Mouse (Mus musculus): ENCODE results near the gene Mc1r. TPM values are rescaled to one million over a fixed set of nuclear protein-coding genes. Genes with fewer than 3 reads are reported as not detected.

The Mc1r gene
- polyA plus RNA-seq, 1 experiment from 2014 or later: not detected

- DNase-seq (ENCODE audit: low spot score) (no peak), ATAC-seq (no peak)
- H3K27me3 ChIP-seq (replicated peaks; ENCODE audit: insufficient read depth, low read length): no peaks in the 10 kb centered on the region
- H3K36me3 ChIP-seq (ENCODE audit: insufficient read depth, low read length): peaks cover 34% of the 10 kb centered on the region
- WGBS: 91% methylated on average over 4 of the region's 4 CpGs
- no peak overlapping the region for H3K9ac ChIP-seq (replicated peaks; ENCODE audit: low read depth)
- H3K4me3 ChIP-seq (ENCODE audit: low read depth, low read length): no peak overlapping the region
- H3K9me3 ChIP-seq (ENCODE audit: low read length): no peaks in the 10 kb centered on the region
- no peaks in the 10 kb centered on the region for H3K4me1 ChIP-seq (ENCODE audit: insufficient read depth, low read depth, low read length)
- no peak overlapping the region for H3K4me2 ChIP-seq (replicated peaks; ENCODE audit: low read depth, low read length)
- H3K27ac ChIP-seq (ENCODE audit: low read length): no peak overlapping the region
- TF ChIP-seq CTCF (IDR thresholded peaks at IDR 0.05): no peak
- no peak for TF ChIP-seq EP300 (IDR thresholded peaks at IDR 0.05)
These were observed 25.2 kb upstream of the Mc1r start for GRCm38 (mm10) chr8:123381711-123382110.

- no peaks in the 10 kb centered on the region for H3K4me1 ChIP-seq (ENCODE audit: insufficient read depth, low read depth, low read length)
- no peak overlapping the region for H3K9ac ChIP-seq (replicated peaks; ENCODE audit: low read depth)
- DNase-seq (ENCODE audit: low spot score) (no peak), ATAC-seq (no peak)
- WGBS: 80% methylated on average over 8 of the region's 8 CpGs
- H3K36me3 ChIP-seq (ENCODE audit: insufficient read depth, low read length): peaks cover 43% of the 10 kb centered on the region
- no peak overlapping the region for H3K27ac ChIP-seq (ENCODE audit: low read length)
- no peaks in the 10 kb centered on the region for H3K9me3 ChIP-seq (ENCODE audit: low read length)
- no peak overlapping the region for H3K4me2 ChIP-seq (replicated peaks; ENCODE audit: low read depth, low read length)
- no peaks in the 10 kb centered on the region for H3K27me3 ChIP-seq (replicated peaks; ENCODE audit: insufficient read depth, low read length)
- no peak for TF ChIP-seq CTCF (IDR thresholded peaks at IDR 0.05)
- TF ChIP-seq EP300 (IDR thresholded peaks at IDR 0.05): no peak
- no peak overlapping the region for H3K4me3 ChIP-seq (ENCODE audit: low read depth, low read length)
These were observed 24.4 kb upstream of the Mc1r start for GRCm38 (mm10) chr8:123382516-123382915.

- peaks cover 61% of the 10 kb centered on the region for H3K36me3 ChIP-seq (ENCODE audit: insufficient read depth, low read length)
- H3K4me1 ChIP-seq (ENCODE audit: insufficient read depth, low read depth, low read length): no peaks in the 10 kb centered on the region
- 61% methylated on average over 9 of the region's 9 CpGs for WGBS
- no peaks in the 10 kb centered on the region for H3K27me3 ChIP-seq (replicated peaks; ENCODE audit: insufficient read depth, low read length)
- no peaks in the 10 kb centered on the region for H3K9me3 ChIP-seq (ENCODE audit: low read length)
- ATAC-seq (no peak), DNase-seq (ENCODE audit: low spot score) (peak; percentile 59)
- no peak overlapping the region for H3K4me2 ChIP-seq (replicated peaks; ENCODE audit: low read depth, low read length)
- no peak overlapping the region for H3K4me3 ChIP-seq (ENCODE audit: low read depth, low read length)
- TF ChIP-seq CTCF (IDR thresholded peaks at IDR 0.05): peak; percentile 73
- no peak for TF ChIP-seq EP300 (IDR thresholded peaks at IDR 0.05)
- H3K27ac ChIP-seq (ENCODE audit: low read length): no peak overlapping the region
- no peak overlapping the region for H3K9ac ChIP-seq (replicated peaks; ENCODE audit: low read depth)
These were observed 21.9 kb upstream of the Mc1r start for GRCm38 (mm10) chr8:123384883-123385540.

- H3K4me3 ChIP-seq (ENCODE audit: low read depth, low read length): no peak overlapping the region
- no peaks in the 10 kb centered on the region for H3K4me1 ChIP-seq (ENCODE audit: insufficient read depth, low read depth, low read length)
- TF ChIP-seq EP300 (IDR thresholded peaks at IDR 0.05): no peak
- no peak for TF ChIP-seq CTCF (IDR thresholded peaks at IDR 0.05)
- WGBS: 72% methylated on average over 3 of the region's 3 CpGs
- H3K4me2 ChIP-seq (replicated peaks; ENCODE audit: low read depth, low read length): no peak overlapping the region
- peaks cover 79% of the 10 kb centered on the region for H3K36me3 ChIP-seq (ENCODE audit: insufficient read depth, low read length)
- H3K9ac ChIP-seq (replicated peaks; ENCODE audit: low read depth): no peak overlapping the region
- DNase-seq (ENCODE audit: low spot score) (no peak), ATAC-seq (no peak)
- H3K27me3 ChIP-seq (replicated peaks; ENCODE audit: insufficient read depth, low read length): no peaks in the 10 kb centered on the region
- no peaks in the 10 kb centered on the region for H3K9me3 ChIP-seq (ENCODE audit: low read length)
- no peak overlapping the region for H3K27ac ChIP-seq (ENCODE audit: low read length)
These were observed 19.9 kb upstream of the Mc1r start for GRCm38 (mm10) chr8:123387041-123387440.

GRCm38 (mm10) chr8:123387801-123388200, 19.1 kb upstream of the Mc1r start:
- TF ChIP-seq CTCF (IDR thresholded peaks at IDR 0.05): no peak
- no peak for TF ChIP-seq EP300 (IDR thresholded peaks at IDR 0.05)
- H3K4me3 ChIP-seq (ENCODE audit: low read depth, low read length): no peak overlapping the region
- WGBS: 90% methylated on average over 8 of the region's 8 CpGs
- H3K9me3 ChIP-seq (ENCODE audit: low read length): no peaks in the 10 kb centered on the region
- no peak overlapping the region for H3K27ac ChIP-seq (ENCODE audit: low read length)
- no peaks in the 10 kb centered on the region for H3K4me1 ChIP-seq (ENCODE audit: insufficient read depth, low read depth, low read length)
- no peak overlapping the region for H3K4me2 ChIP-seq (replicated peaks; ENCODE audit: low read depth, low read length)
- no peak for ATAC-seq
- H3K27me3 ChIP-seq (replicated peaks; ENCODE audit: insufficient read depth, low read length): no peaks in the 10 kb centered on the region
- H3K9ac ChIP-seq (replicated peaks; ENCODE audit: low read depth): no peak overlapping the region
- H3K36me3 ChIP-seq (ENCODE audit: insufficient read depth, low read length): peaks cover 73% of the 10 kb centered on the region
- no peak for DNase-seq (ENCODE audit: low spot score)

- Histone ChIP-seq H3K4me2 (replicated peaks; ENCODE audit: low read depth, low read length) (no peak overlapping the region), H3K9ac (replicated peaks; ENCODE audit: low read depth) (no peak overlapping the region), H3K36me3 (ENCODE audit: insufficient read depth, low read length) (peaks cover 73% of the 10 kb centered on the region), H3K27ac (ENCODE audit: low read length) (no peak overlapping the region), H3K27me3 (replicated peaks; ENCODE audit: insufficient read depth, low read length) (no peaks in the 10 kb centered on the region), H3K9me3 (ENCODE audit: low read length) (no peaks in the 10 kb centered on the region), H3K4me3 (ENCODE audit: low read depth, low read length) (no peak overlapping the region), H3K4me1 (ENCODE audit: insufficient read depth, low read depth, low read length) (no peaks in the 10 kb centered on the region)
- TF ChIP-seq EP300 (IDR thresholded peaks at IDR 0.05): no peak
- TF ChIP-seq CTCF (IDR thresholded peaks at IDR 0.05): no peak
- peak; percentile 72 for ATAC-seq
- WGBS: 74% methylated on average over 7 of the region's 7 CpGs
- DNase-seq (ENCODE audit: low spot score): peak; percentile 65
These were observed 17.9 kb upstream of the Mc1r start for GRCm38 (mm10) chr8:123389026-123389425.
